Mouse (Mus musculus) liver, postnatal 0 days (tissue): ENCODE measurements around the gene Zfp523.

Experiments used
- CTCF ChIP-seq: sonication (generic); IDR thresholded peaks from 2 replicates; pipeline ENCODE4 v1.5.1; 2016; ENCODE audit warnings: antibody characterized with exemption, low read depth
- EP300 ChIP-seq: IDR thresholded peaks from 2 replicates; pipeline ENCODE4 v1.6.1; 2016; ENCODE audit warnings: antibody characterized with exemption, low read depth, mild to moderate bottlenecking

DNA sequence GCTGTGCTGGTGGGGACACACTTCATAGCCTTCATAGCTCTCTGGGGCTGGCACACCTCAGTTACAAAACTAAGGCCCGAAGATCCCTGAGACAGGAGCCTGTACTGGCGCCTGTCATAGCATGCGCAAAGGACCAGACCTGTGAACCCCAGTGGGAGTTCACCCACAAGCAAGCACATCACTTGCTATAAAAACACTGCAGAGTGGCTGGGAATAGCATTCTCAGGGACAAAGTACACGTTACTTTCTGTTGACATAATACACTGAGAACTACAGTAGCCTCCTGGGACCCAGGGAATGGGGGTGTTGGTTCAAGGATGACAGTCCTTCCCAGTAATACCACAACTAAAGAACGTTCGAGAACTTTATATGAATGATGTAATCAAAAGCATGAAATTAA, 23.8 kb upstream of the Zfp523 start:
- TF ChIP-seq CTCF (no peak), EP300 (no peak)
